Mouse (Mus musculus): ENCODE results near the gene Pabpn1l.

DNA sequence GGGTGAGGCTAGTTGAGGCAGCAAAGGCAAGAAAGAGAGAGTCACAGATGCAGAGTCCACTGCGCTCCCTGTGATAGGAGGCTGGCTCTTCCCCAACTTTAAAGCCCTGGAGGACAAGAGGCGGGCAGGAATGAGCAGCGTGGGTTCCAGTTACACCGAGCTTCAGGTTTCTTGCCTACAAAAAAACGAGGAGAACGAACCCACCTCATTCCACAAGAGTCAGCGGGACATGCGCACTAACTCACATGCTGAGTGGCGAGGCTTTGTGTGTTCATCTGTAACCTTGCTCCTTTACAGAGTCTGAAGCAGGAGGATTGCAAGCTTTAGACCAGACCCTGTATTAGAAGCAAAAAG lies 36.2 kb upstream of the Pabpn1l start:
- TF ChIP-seq CTCF (conservative IDR thresholded peaks at IDR 0.05; ENCODE audit: low read length) (no peak), POU5F1 (IDR thresholded peaks at IDR 0.05; ENCODE audit: borderline replicate concordance, low read length) (no peak)

Data from E14TG2a.4 (cell line).